Mouse (Mus musculus): ENCODE results near the gene Ddx41. TPM values are rescaled to one million over a fixed set of nuclear protein-coding genes. Genes with fewer than 3 reads are reported as not detected.
A peak's percentile ranks its signal among the peaks of the same experiment; 100 is the strongest.

Gene Ddx41
- polyA plus RNA-seq, 1 experiment from 2014 or later: 60.1 TPM

- Histone ChIP-seq H3K4me1 (replicated peaks; ENCODE audit: insufficient read depth, low read length) (no peaks in the 10 kb centered on the region), H3K27me3 (ENCODE audit: insufficient read depth, low read length) (no peaks in the 10 kb centered on the region), H3K27ac (no peak overlapping the region), H3K9me3 (replicated peaks; ENCODE audit: low read length) (no peaks in the 10 kb centered on the region), H3K36me3 (ENCODE audit: insufficient read depth, low read length) (peaks cover 57% of the 10 kb centered on the region), H3K9ac (ENCODE audit: low read depth, low read length) (no peak overlapping the region), H3K4me3 (replicated peaks; ENCODE audit: low read depth, low read length) (no peak overlapping the region), H3K4me2 (ENCODE audit: low read length) (no peak overlapping the region)
- DNase-seq (ENCODE audit: low spot score) (no peak), ATAC-seq (replicated peaks; ENCODE audit: low FRiP score, low read depth) (no peak)
- WGBS: 88% methylated on average over 6 of the region's 6 CpGs
- no peak for TF ChIP-seq CTCF (IDR thresholded peaks at IDR 0.05; ENCODE audit: low read depth)
Measured at GRCm38 (mm10) chr13:55544792-55545191, 8.3 kb upstream of the Ddx41 start.

GRCm38 (mm10) chr13:55543447-55543846 lies 7.0 kb upstream of the Ddx41 start:
- ATAC-seq (replicated peaks; ENCODE audit: low FRiP score, low read depth) (no peak), DNase-seq (ENCODE audit: low spot score) (no peak)
- Histone ChIP-seq H3K36me3 (ENCODE audit: insufficient read depth, low read length) (peaks cover 65% of the 10 kb centered on the region), H3K4me3 (replicated peaks; ENCODE audit: low read depth, low read length) (no peak overlapping the region), H3K27me3 (ENCODE audit: insufficient read depth, low read length) (no peaks in the 10 kb centered on the region), H3K4me2 (ENCODE audit: low read length) (no peak overlapping the region), H3K9ac (ENCODE audit: low read depth, low read length) (no peak overlapping the region), H3K9me3 (replicated peaks; ENCODE audit: low read length) (no peaks in the 10 kb centered on the region), H3K27ac (no peak overlapping the region), H3K4me1 (replicated peaks; ENCODE audit: insufficient read depth, low read length) (no peaks in the 10 kb centered on the region)
- WGBS: 90% methylated on average over 8 of the region's 8 CpGs
- TF ChIP-seq CTCF (IDR thresholded peaks at IDR 0.05; ENCODE audit: low read depth): no peak

- H3K27me3 ChIP-seq (ENCODE audit: insufficient read depth, low read length): no peaks in the 10 kb centered on the region
- H3K36me3 ChIP-seq (ENCODE audit: insufficient read depth, low read length): peaks cover 70% of the 10 kb centered on the region
- TF ChIP-seq CTCF (IDR thresholded peaks at IDR 0.05; ENCODE audit: low read depth): no peak
- H3K4me2 ChIP-seq (ENCODE audit: low read length): no peak overlapping the region
- no peak overlapping the region for H3K9ac ChIP-seq (ENCODE audit: low read depth, low read length)
- DNase-seq (ENCODE audit: low spot score) (no peak), ATAC-seq (replicated peaks; ENCODE audit: low FRiP score, low read depth) (no peak)
- 92% methylated on average over 4 of the region's 4 CpGs for WGBS
- H3K9me3 ChIP-seq (replicated peaks; ENCODE audit: low read length): no peaks in the 10 kb centered on the region
- no peak overlapping the region for H3K4me3 ChIP-seq (replicated peaks; ENCODE audit: low read depth, low read length)
- H3K27ac ChIP-seq: no peak overlapping the region
- no peaks in the 10 kb centered on the region for H3K4me1 ChIP-seq (replicated peaks; ENCODE audit: insufficient read depth, low read length)
Measured at GRCm38 (mm10) chr13:55542891-55543290, 6.4 kb upstream of the Ddx41 start.

- Histone ChIP-seq H3K4me1 (replicated peaks; ENCODE audit: insufficient read depth, low read length) (no peaks in the 10 kb centered on the region), H3K27me3 (ENCODE audit: insufficient read depth, low read length) (no peaks in the 10 kb centered on the region), H3K4me2 (ENCODE audit: low read length) (no peak overlapping the region), H3K9me3 (replicated peaks; ENCODE audit: low read length) (no peaks in the 10 kb centered on the region), H3K4me3 (replicated peaks; ENCODE audit: low read depth, low read length) (no peak overlapping the region), H3K36me3 (ENCODE audit: insufficient read depth, low read length) (peaks cover 58% of the 10 kb centered on the region), H3K27ac (no peak overlapping the region), H3K9ac (ENCODE audit: low read depth, low read length) (no peak overlapping the region)
- ATAC-seq (replicated peaks; ENCODE audit: low FRiP score, low read depth): no peak
- TF ChIP-seq CTCF (IDR thresholded peaks at IDR 0.05; ENCODE audit: low read depth): peak; percentile 10; the same call in 1 of the 2 replicates
- no peak for DNase-seq (ENCODE audit: low spot score)
- WGBS: 83% methylated on average over 2 of the region's 2 CpGs
Measured at GRCm38 (mm10) chr13:55540933-55541332, 4.5 kb upstream of the Ddx41 start.

GRCm38 (mm10) chr13:55535796-55536193 lies 663 bp downstream of the Ddx41 start:
- ATAC-seq (replicated peaks; ENCODE audit: low FRiP score, low read depth) (peak; percentile 9), DNase-seq (ENCODE audit: low spot score) (no peak)
- Histone ChIP-seq H3K4me1 (replicated peaks; ENCODE audit: insufficient read depth, low read length) (no peaks in the 10 kb centered on the region; the same call in 1 of the 2 replicates), H3K36me3 (ENCODE audit: insufficient read depth, low read length) (peaks cover 49% of the 10 kb centered on the region), H3K9me3 (replicated peaks; ENCODE audit: low read length) (no peaks in the 10 kb centered on the region), H3K27me3 (ENCODE audit: insufficient read depth, low read length) (no peaks in the 10 kb centered on the region), H3K27ac (no peak overlapping the region), H3K9ac (ENCODE audit: low read depth, low read length) (peak overlapping the region; percentile 77), H3K4me2 (ENCODE audit: low read length) (peak overlapping the region; percentile 93), H3K4me3 (replicated peaks; ENCODE audit: low read depth, low read length) (peak overlapping the region; percentile 89)
- no peak for TF ChIP-seq CTCF (IDR thresholded peaks at IDR 0.05; ENCODE audit: low read depth)
- WGBS: 15% methylated on average over 17 of the region's 17 CpGs

GRCm38 (mm10) chr13:55535191-55535590 lies 1.3 kb downstream of the Ddx41 start:
- Histone ChIP-seq H3K9ac (ENCODE audit: low read depth, low read length) (no peak overlapping the region), H3K36me3 (ENCODE audit: insufficient read depth, low read length) (peaks cover 48% of the 10 kb centered on the region), H3K4me2 (ENCODE audit: low read length) (peak overlapping the region; percentile 93), H3K4me1 (replicated peaks; ENCODE audit: insufficient read depth, low read length) (no peaks in the 10 kb centered on the region; the same call in 1 of the 2 replicates), H3K27me3 (ENCODE audit: insufficient read depth, low read length) (no peaks in the 10 kb centered on the region), H3K4me3 (replicated peaks; ENCODE audit: low read depth, low read length) (peak overlapping the region; percentile 89; the same call in 1 of the 2 replicates), H3K27ac (no peak overlapping the region), H3K9me3 (replicated peaks; ENCODE audit: low read length) (no peaks in the 10 kb centered on the region)
- TF ChIP-seq CTCF (IDR thresholded peaks at IDR 0.05; ENCODE audit: low read depth): no peak
- ATAC-seq (replicated peaks; ENCODE audit: low FRiP score, low read depth) (no peak), DNase-seq (ENCODE audit: low spot score) (no peak)
- 89% methylated on average over 15 of the region's 15 CpGs for WGBS

Data from kidney, postnatal 0 days (tissue).